Mouse (Mus musculus) hematopoietic multipotent progenitor cell, adult 10-12 weeks (in vitro differentiated cells): ENCODE data around the gene Ppl. TPM values are rescaled to one million over a fixed set of nuclear protein-coding genes. Genes with fewer than 3 reads are reported as not detected.

Experiments
- polyA plus RNA-seq: library from polyadenylated mRNA; stranded (reverse); fragments of >175 nt; gene quantifications from 2 replicates; pipeline ENCODE4 v1.2.3, GENCODE M21; 2012; ENCODE audit warnings: low replicate concordance

Gene Ppl
- 1.9 and 3.0 TPM in 2 replicates for polyA plus RNA-seq

DNA sequence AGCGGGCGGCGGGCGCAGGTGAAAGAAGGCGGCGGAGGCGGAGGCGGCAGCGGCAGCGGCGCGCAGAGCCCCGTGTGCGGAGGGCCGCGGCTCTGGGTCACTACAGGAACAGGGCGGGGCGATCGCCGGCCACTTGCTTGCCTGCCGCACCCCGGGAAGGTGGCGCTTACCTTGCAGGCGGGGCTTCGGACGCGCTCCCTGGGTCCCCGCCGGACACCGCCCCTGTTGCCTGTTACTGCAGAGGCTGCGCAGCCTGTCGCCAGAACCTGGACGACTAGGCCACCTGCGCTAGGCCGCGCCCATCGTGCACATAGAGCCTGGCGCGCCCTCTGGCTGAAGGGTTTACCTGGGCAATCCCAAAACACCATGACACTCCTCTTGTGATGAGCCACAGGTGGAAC is at the start of gene Ppl:
Ppl (minus strand) TSS at position 21 of the 401 bp plus-strand sequence.

GRCm38 (mm10) chr16:5147037-5147385 is 14.8 kb upstream of the Ppl start, which contains the start of gene Sec14l5:
TSS of gene Sec14l5 (plus strand) at chr16:5147109.

GRCm38 (mm10) chr16:5049774-5050234 is 82.4 kb downstream of the Ppl start, which contains the start of the genes Glyr1 and Ubn1:
TSS of gene Glyr1 (minus strand) at chr16:5049863.
TSS of gene Ubn1 (plus strand) at chr16:5050057.

Other genes starting within 250 kb of the Ppl start
- gene Mgrn1, start 246.2 kb downstream of the Ppl start, polyA plus RNA-seq: 47.2 and 75.1 TPM in 2 replicates
- gene Nudt16l1, start 193.7 kb downstream of the Ppl start, polyA plus RNA-seq: 29.1 and 39.8 TPM in 2 replicates
- gene Anks3, start 168.2 kb downstream of the Ppl start, polyA plus RNA-seq: 44.5 and 87.9 TPM in 2 replicates
- gene Sept12, start 134.6 kb downstream of the Ppl start, polyA plus RNA-seq: not detected in 2 replicates
- gene Smim22, start 125.1 kb downstream of the Ppl start, polyA plus RNA-seq: not detected in 2 replicates
- gene Rogdi, start 118.9 kb downstream of the Ppl start, polyA plus RNA-seq: 205 and 264 TPM in 2 replicates
- 14.7 and 34.6 TPM in 2 replicates for gene Glyr1, start 82.6 kb downstream of the Ppl start, polyA plus RNA-seq
- 21.6 and 26.2 TPM in 2 replicates for gene Ubn1, start 82.4 kb downstream of the Ppl start, polyA plus RNA-seq
- 0.09 TPM in 1 of 2 replicates, not detected in the other for gene Sec14l5, start 14.7 kb upstream of the Ppl start, polyA plus RNA-seq
- 35.6 and 64.5 TPM in 2 replicates for gene Nagpa, start 71.6 kb upstream of the Ppl start, polyA plus RNA-seq
- 1.3 TPM in 1 of 2 replicates, not detected in the other for gene AU021092, start 89.9 kb upstream of the Ppl start, polyA plus RNA-seq
- gene Alg1, start 101.2 kb upstream of the Ppl start, polyA plus RNA-seq: 12.9 and 22.3 TPM in 2 replicates
- 3.2 and 6.1 TPM in 2 replicates for gene Eef2kmt, start 123.6 kb upstream of the Ppl start, polyA plus RNA-seq